Mouse (Mus musculus): Measurements from ENCODE around the gene Crybg3. TPM values are rescaled to one million over a fixed set of nuclear protein-coding genes. Genes with fewer than 3 reads are reported as not detected.

Crybg3 gene
- polyA plus RNA-seq, 1 experiment: not detected

DNA sequence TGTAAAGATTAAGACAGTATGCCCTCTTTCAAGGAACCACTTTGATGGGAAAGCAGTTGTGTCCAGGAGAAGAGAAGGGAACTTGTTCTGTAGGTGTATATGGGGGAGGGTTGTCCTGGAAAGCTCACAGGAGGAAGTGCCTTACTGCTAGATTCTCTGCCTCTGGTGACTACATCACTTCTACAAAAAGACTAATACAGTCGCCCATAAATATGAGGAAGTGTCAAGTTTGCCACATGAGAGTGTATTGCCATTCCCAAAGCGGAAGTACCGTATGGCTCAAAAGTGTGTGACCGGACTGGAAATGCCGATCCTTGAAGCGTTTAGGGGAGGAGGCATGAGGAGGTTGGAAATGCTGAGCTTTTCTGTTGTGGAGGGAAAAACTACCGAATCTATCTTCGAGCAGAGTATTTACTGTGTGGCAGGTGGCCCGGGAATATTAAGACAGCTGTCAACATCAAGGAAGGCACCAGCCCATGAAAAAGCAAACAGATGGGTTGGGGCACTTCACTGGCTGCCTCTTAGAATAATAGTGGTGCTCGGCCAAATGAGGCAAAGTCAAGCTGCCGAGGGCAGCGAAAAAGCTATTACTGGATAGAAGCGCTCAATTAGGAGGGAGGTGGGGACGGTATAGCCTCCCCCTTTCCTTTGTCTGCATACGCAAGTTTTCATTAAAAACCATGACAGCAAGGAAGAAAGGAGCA is 3.5 kb upstream of the Crybg3 start:
- Histone ChIP-seq H3K27me3 (replicated peaks) (peaks cover 33% of the 10 kb centered on the region), H3K4me3 (replicated peaks) (no peak overlapping the region), H3K4me1 (peaks cover 12% of the 10 kb centered on the region), H3K36me3 (replicated peaks; ENCODE audit: low read length) (no peaks in the 10 kb centered on the region), H3K9me3 (no peaks in the 10 kb centered on the region)
- no peak for TF ChIP-seq FLI1 (IDR thresholded peaks at IDR 0.05; ENCODE audit: low read length)
- TF ChIP-seq GATA1 (IDR thresholded peaks at IDR 0.05; ENCODE audit: borderline replicate concordance, low read length): no peak

DNA sequence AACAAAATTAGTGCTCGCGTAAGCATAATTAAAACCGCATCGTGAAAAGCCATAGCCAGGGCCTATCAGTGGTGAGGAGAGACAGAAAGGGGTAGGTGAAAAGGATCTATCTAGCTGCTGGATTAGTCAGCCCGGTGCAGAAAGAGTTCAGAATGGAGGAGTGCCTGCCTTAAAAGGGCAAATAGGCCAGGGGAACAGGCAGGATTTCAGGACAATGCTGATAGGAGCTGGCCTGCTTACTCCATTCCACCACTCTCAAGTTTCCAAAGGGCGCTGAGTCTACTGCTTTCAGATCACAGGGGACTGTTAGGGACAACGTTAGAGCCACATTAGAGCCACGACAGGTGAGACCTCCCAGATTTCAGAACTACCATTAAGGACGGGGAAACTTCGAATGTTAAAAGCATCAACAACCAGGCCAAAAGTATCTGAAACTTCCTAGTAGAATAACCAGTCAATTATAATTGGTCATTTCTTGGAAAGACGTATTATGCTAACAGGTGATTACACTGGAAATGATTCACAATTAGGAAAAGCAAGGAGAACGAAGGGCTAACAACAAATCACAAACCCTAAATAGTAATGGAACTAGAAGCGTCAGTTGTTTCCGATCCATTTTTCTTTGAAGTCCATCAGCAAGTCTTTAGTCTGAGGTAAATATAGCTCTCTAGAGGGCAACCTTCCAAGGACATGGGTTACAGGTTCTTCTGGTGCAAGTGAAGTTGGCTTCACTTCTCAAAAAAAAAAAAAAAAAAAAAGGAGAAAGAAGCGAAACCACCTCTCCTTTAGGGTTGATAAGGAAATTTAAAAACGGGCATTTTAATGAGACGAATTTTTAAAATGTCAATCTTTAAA is 1.1 kb downstream of the Crybg3 start:
- Histone ChIP-seq H3K36me3 (replicated peaks; ENCODE audit: low read length) (no peaks in the 10 kb centered on the region), H3K27me3 (replicated peaks) (peaks cover 34% of the 10 kb centered on the region), H3K4me1 (peaks cover 12% of the 10 kb centered on the region), H3K9me3 (no peaks in the 10 kb centered on the region), H3K4me3 (replicated peaks) (peak overlapping the region; percentile 90)
- TF ChIP-seq GATA1 (IDR thresholded peaks at IDR 0.05; ENCODE audit: borderline replicate concordance, low read length) (no peak), FLI1 (IDR thresholded peaks at IDR 0.05; ENCODE audit: low read length) (no peak)

GRCm38 (mm10) chr16:59598997-59599396 is 1.8 kb downstream of the Crybg3 start:
- Histone ChIP-seq H3K4me1 (peaks cover 12% of the 10 kb centered on the region), H3K4me3 (replicated peaks) (no peak overlapping the region), H3K27me3 (replicated peaks) (peaks cover 34% of the 10 kb centered on the region), H3K36me3 (replicated peaks; ENCODE audit: low read length) (no peaks in the 10 kb centered on the region), H3K9me3 (peaks cover under 1% of the 10 kb centered on the region; the same call in 1 of the 2 replicates)
- TF ChIP-seq FLI1 (IDR thresholded peaks at IDR 0.05; ENCODE audit: low read length) (no peak), GATA1 (IDR thresholded peaks at IDR 0.05; ENCODE audit: borderline replicate concordance, low read length) (no peak)

- H3K36me3 ChIP-seq (replicated peaks; ENCODE audit: low read length): no peaks in the 10 kb centered on the region
- peaks cover 7% of the 10 kb centered on the region; the same call in 1 of the 2 replicates for H3K9me3 ChIP-seq
- H3K4me1 ChIP-seq: peaks cover 12% of the 10 kb centered on the region
- H3K4me3 ChIP-seq (replicated peaks): no peak overlapping the region
- no peak for TF ChIP-seq GATA1 (IDR thresholded peaks at IDR 0.05; ENCODE audit: borderline replicate concordance, low read length)
- TF ChIP-seq FLI1 (IDR thresholded peaks at IDR 0.05; ENCODE audit: low read length): no peak
- H3K27me3 ChIP-seq (replicated peaks): peaks cover 29% of the 10 kb centered on the region
Measured at GRCm38 (mm10) chr16:59597256-59597655, 3.5 kb downstream of the Crybg3 start.

DNA sequence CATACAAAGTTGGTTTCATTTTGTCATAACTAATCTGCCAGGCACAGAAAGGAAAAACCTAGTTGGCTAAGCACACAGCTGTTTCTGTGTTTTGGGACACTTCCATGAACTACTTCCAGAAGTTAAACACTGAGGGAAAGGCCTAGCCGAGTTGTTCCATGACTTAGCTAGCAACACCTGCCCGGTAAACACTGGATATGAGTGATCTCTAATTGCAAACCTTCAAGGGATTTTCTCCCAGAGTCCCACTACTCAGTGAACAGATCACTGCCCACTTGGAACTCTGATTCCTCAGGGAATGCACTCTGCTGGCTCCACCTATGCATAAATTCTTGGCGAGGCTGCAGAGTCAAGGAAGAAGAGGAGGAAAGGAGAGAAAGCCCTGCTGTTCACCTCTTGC is 6.1 kb downstream of the Crybg3 start:
- TF ChIP-seq GATA1 (IDR thresholded peaks at IDR 0.05; ENCODE audit: borderline replicate concordance, low read length) (no peak), FLI1 (IDR thresholded peaks at IDR 0.05; ENCODE audit: low read length) (no peak)
- Histone ChIP-seq H3K9me3 (peaks cover 7% of the 10 kb centered on the region; the same call in 1 of the 2 replicates), H3K36me3 (replicated peaks; ENCODE audit: low read length) (no peaks in the 10 kb centered on the region), H3K4me3 (replicated peaks) (no peak overlapping the region), H3K4me1 (no peaks in the 10 kb centered on the region), H3K27me3 (replicated peaks) (peaks cover 7% of the 10 kb centered on the region)

GRCm38 (mm10) chr16:59590790-59591189 is 10.0 kb downstream of the Crybg3 start:
- Histone ChIP-seq H3K36me3 (replicated peaks; ENCODE audit: low read length) (no peaks in the 10 kb centered on the region), H3K4me1 (no peaks in the 10 kb centered on the region), H3K9me3 (peaks cover 23% of the 10 kb centered on the region), H3K27me3 (replicated peaks) (no peaks in the 10 kb centered on the region), H3K4me3 (replicated peaks) (no peak overlapping the region)
- TF ChIP-seq FLI1 (IDR thresholded peaks at IDR 0.05; ENCODE audit: low read length) (no peak), GATA1 (IDR thresholded peaks at IDR 0.05; ENCODE audit: borderline replicate concordance, low read length) (no peak)

DNA sequence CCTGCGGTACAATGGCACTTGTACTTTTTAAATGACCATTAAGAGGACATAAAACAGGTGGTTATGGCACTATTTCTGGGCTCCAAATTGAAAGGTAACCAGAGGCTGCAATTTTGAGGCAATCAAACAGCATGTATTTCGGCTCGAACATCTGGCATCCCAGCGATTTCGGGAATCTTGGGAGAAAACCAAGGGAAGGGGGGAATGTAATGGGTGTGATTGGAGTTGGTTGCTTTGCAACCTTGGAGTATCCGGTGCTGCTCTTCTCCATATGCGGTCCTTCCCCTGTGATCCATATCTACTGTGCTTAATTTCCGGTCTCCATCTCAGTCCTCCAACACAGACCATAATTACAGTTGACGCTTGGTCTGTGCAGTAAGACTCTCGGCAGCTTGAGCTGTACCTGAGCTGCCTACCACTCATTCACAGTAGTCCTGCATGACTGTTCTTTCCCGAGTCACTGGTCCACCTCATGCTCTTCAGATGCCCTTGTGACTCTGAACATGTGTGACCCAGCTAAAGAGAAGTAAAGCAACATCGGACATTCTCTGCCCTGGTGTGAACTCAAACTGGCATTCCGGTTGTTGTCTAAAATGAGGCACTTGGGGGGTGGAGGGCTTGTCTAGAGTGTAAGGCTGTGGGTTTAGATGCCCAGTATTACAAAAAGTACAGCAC is 12.3 kb downstream of the Crybg3 start:
- no peak overlapping the region for H3K4me3 ChIP-seq (replicated peaks)
- no peaks in the 10 kb centered on the region for H3K36me3 ChIP-seq (replicated peaks; ENCODE audit: low read length)
- H3K27me3 ChIP-seq (replicated peaks): no peaks in the 10 kb centered on the region
- peaks cover 22% of the 10 kb centered on the region; the same call in 1 of the 2 replicates for H3K9me3 ChIP-seq
- no peak for TF ChIP-seq GATA1 (IDR thresholded peaks at IDR 0.05; ENCODE audit: borderline replicate concordance, low read length)
- H3K4me1 ChIP-seq: peaks cover 4% of the 10 kb centered on the region; the same call in 1 of the 2 replicates

DNA sequence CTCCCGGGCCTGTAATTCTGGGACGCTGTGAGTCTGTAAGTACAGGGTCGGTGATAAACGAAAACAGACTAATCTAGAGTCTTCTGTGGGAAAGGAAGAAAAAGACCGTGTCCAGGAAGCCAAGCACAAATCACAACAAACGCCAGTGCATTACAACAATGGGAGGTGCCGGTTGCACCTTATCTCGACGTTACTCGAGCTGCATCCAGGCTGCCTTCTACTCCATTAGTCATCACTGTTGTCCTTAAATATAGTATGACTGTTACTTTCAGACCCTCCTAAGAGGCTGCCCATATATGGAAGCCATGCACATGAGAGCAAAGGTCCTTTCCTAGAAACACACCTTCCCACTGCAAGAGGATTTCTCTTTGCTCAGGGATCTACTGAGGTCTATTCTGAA is 13.0 kb downstream of the Crybg3 start:
- TF ChIP-seq FLI1 (IDR thresholded peaks at IDR 0.05; ENCODE audit: low read length): no peak
- no peak for TF ChIP-seq GATA1 (IDR thresholded peaks at IDR 0.05; ENCODE audit: borderline replicate concordance, low read length)
- peaks cover 5% of the 10 kb centered on the region; the same call in 1 of the 2 replicates for H3K4me1 ChIP-seq
- no peaks in the 10 kb centered on the region for H3K27me3 ChIP-seq (replicated peaks)
- peaks cover 24% of the 10 kb centered on the region; the same call in 1 of the 2 replicates for H3K9me3 ChIP-seq
- no peak overlapping the region for H3K4me3 ChIP-seq (replicated peaks)
- H3K36me3 ChIP-seq (replicated peaks; ENCODE audit: low read length): no peaks in the 10 kb centered on the region

DNA sequence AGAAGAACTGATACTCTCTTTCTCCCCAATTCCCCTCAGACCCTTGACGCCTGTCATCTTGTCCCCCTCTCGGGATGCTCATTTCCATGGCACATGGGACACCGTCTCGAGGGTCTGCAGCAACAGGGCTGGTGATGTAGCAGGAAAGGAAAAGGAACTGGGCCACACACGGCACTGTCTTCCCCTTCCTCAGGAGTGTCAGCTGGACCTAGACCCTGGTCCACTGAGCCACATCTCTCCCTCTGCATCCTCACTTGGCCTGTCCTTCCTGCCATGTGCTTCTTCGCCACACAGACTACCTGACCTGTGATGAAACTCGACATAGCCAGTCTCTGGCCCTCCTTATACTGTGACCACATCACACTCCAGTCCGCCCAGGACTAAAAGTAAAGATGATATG is 13.9 kb downstream of the Crybg3 start:
- peaks cover 5% of the 10 kb centered on the region; the same call in 1 of the 2 replicates for H3K4me1 ChIP-seq
- H3K27me3 ChIP-seq (replicated peaks): no peaks in the 10 kb centered on the region
- H3K9me3 ChIP-seq: peaks cover 24% of the 10 kb centered on the region; the same call in 1 of the 2 replicates
- no peaks in the 10 kb centered on the region for H3K36me3 ChIP-seq (replicated peaks; ENCODE audit: low read length)
- peak overlapping the region; percentile 70 for H3K4me3 ChIP-seq (replicated peaks)
- TF ChIP-seq GATA1 (IDR thresholded peaks at IDR 0.05; ENCODE audit: borderline replicate concordance, low read length) (no peak), FLI1 (IDR thresholded peaks at IDR 0.05; ENCODE audit: low read length) (no peak)
